Mouse (Mus musculus): ENCODE results near the gene Slc38a5.
"Not testable (repeated sequence)": the region's sequence is repeated elsewhere in the genome, so short reads cannot be mapped to it uniquely, and the experiment has no call there.

- not testable (repeated sequence) for TF ChIP-seq POLR2A (IDR thresholded peaks at IDR 0.05; ENCODE audit: borderline replicate concordance, insufficient read depth, low read length); CTCF (IDR thresholded peaks at IDR 0.05; ENCODE audit: borderline replicate concordance, insufficient read depth, low read depth, low read length)
These were observed 44.0 kb downstream of the Slc38a5 start for GRCm38 (mm10) chrX:8314905-8315304.
